Mouse (Mus musculus): ENCODE measurements around the gene Aldh1l2.
"Not testable (repeated sequence)": the region's sequence is repeated elsewhere in the genome, so short reads cannot be mapped to it uniquely, and the experiment has no call there.

Aldh1l2 gene

GRCm38 (mm10) chr10:83533910-83534283, at the start of gene Aldh1l2:
Gene Aldh1l2 (minus strand): TSS chr10:83534140.
- DNase-seq (ENCODE audit: low read depth in 1 of 2, low spot score in 2 of 2): peak in 1 of 2 experiments; percentile 9

DNA sequence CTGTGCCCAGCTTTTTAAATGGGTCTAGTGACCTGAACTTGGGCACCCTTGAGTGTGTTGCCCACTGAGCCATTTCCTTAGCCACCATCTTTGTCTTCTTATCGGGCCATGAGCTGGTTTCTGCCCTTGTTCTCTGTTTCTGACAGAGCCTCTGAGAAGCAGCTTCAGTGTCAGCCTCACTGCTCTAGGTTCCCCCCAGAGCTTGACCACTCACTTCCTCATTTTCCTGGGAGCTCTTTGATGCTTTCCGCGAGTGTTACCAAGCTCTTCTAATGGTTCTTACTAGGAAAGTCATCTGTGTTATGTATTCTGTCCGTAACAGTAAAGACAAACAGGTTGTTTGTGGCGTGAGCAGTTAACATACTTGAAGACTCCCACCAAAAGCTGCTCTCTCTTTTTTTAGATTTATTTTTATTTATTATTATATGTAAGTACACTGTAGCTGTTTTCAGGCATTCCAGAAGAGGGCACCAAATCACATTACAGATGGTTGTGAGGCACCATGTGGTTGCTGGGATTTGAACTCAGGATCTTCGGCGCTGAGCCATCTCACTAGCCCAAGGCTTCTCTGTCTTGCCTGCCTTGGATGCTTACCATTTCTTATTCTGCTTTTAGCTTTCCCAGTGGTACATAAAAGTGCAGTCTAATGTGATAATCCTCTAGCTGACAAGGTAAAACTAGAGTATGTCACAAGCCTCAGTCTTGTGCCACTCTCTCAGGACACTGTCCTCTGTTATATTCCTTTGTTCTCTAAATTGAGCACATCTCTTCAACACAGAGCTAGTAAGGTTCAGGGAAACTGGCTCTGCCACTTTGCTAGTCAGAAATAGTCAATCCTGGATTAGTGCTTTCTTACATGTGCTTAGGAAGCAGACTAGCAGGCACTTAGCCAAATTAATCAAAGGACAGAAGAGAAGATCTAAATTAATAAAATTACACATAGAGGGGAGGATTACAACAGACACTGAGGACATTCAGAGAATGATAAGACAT, 31.8 kb upstream of the Aldh1l2 start:
- no peak for DNase-seq (ENCODE audit: low read depth in 1 of 2, low spot score in 2 of 2)

DNA sequence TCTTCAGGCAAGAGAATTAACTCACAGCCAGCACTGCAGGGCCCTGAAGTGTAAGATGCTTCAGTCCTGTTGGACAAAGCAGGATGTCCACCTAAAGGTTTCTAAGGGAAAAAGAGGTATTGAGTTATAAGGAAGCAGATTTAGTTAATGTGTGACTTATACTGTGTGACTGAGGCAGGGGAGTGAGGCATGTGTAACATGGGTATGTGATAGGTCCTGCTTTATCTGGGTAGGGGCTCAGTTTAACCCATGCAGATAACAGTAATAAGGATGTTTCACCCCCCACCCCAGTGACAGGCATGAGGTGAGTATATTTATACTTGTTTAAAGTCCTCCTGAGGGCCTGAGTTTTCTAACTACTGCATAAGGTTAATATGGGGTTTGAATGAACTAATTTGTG, 29.1 kb upstream of the Aldh1l2 start:
- DNase-seq (ENCODE audit: low read depth in 1 of 2, low spot score in 2 of 2): no peak

DNA sequence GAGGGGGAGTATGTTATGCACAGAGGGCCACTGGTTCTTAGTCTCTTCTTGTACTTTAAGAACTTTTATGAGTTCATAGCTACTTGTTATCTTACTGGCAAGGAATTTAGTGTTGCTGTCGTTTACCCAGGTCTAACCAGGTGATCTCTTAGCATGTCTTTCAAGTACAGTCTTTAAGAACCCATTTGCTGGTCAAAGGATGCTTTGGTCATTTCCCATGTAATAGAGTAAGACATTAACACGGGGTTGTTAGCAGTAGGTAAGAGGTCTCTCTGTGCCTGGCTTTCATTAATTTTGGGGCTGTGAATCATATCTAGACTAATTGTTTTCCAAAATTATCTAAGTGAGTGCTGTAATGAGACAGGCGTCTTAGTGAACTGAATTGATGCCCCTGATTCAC, 11.4 kb upstream of the Aldh1l2 start:
- DNase-seq (ENCODE audit: low read depth in 1 of 2, low spot score in 2 of 2): no peak

- peak in 1 of 2 experiments; percentile 43 for DNase-seq (ENCODE audit: low read depth in 1 of 2, low spot score in 2 of 2)
Measured at GRCm38 (mm10) chr10:83544103-83544479, 10.2 kb upstream of the Aldh1l2 start.

DNA sequence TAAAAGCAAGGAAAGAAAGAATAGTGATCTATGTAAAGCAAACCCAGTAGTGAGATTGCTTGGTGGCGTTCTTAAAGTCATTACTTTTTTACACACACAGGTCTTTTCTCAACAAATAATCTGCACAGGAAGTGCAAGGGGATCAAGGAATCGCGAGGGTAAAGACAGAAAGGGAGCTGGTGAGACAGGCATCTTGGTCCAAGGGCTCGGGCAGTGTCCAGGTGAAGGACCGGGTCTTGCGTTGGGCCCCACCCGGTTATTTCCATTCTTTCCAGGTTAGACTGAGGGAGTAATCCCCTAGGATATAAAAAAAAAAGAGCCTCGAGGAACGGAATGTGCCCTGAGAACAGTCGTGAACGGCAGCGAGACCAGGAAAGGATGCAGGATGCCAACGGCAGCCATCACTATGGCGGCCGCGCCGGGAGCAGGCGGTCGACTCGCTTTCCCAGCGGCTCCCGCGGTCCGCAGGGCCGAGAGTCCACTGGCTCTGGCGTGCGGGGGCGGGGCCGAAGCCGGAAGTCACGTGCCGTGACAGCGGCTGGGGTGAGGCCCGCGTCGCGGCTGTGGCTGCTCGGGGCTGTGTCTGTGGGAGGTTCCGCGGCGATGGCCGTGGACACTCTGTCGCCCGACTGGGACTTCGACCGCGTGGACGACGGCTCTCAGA, 9.6 kb upstream of the Aldh1l2 start, which contains the start of gene Washc4:
TSS of gene Washc4 (plus strand) at position 314 of the 664 bp plus-strand sequence.
- peak; percentile 80 to 91 for DNase-seq (ENCODE audit: low read depth in 1 of 2, low spot score in 2 of 2)

- no peak for DNase-seq (ENCODE audit: low read depth in 1 of 2, low spot score in 2 of 2)
Measured at GRCm38 (mm10) chr10:83542241-83542640, 8.3 kb upstream of the Aldh1l2 start.

DNA sequence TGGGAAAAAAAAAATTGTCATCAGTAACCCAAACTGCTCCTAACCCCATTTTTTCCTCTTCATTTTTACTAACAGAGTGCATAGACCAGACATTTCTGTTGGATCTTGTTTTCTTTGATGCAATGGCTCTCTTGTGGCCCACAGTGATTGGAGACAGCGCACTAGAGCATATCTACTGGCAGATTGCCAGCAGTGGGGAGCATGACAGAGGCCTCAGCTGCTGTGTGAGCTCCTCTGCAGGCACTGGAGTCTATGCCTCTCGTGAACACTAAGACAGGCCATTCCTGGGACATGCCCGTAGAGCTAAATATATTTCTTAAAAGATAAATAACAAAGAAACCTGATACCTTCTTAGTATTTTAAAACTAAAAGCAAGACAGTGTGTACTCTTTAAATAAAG, 6.2 kb upstream of the Aldh1l2 start:
- DNase-seq (ENCODE audit: low read depth in 1 of 2, low spot score in 2 of 2): no peak

DNA sequence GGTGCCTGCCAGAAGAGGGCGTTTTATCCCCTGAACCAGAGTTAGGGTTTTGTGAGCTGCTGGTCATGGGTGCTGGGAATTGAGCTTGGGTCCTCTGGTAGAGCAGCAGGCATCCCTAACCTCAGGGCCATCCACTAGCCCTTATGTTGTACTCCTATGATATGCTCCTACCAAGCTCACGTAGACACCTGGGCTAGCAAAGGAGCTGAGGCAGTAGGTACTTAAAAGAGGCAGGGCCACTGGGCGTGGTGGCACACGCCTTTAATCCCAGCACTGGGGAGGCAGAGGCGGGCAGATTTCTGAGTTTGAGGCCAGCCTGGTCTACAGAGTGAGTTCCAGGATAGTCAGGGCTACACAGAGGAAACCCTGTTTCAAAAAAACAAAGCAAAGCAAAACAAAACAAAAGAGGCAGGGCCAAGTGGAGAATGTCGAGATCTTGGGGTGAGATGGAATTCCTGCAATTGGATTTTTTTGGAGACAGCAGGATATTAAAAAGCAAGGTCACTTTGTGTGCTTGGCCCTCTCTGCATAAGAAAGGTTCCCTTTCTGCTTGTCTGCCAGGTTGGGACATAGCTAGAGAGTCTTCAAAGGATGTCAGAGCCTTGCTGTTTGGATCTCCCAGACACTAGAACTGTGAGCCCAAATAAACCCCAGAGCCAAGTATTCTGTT, 5.5 kb upstream of the Aldh1l2 start:
- no peak for DNase-seq (ENCODE audit: low read depth in 1 of 2, low spot score in 2 of 2)

GRCm38 (mm10) chr10:83536436-83536835, 2.5 kb upstream of the Aldh1l2 start:
- no peak for DNase-seq (ENCODE audit: low read depth in 1 of 2, low spot score in 2 of 2)

- DNase-seq (ENCODE audit: low read depth in 1 of 2, low spot score in 2 of 2): no peak
Measured at GRCm38 (mm10) chr10:83533258-83533909, 556 bp downstream of the Aldh1l2 start.

DNA sequence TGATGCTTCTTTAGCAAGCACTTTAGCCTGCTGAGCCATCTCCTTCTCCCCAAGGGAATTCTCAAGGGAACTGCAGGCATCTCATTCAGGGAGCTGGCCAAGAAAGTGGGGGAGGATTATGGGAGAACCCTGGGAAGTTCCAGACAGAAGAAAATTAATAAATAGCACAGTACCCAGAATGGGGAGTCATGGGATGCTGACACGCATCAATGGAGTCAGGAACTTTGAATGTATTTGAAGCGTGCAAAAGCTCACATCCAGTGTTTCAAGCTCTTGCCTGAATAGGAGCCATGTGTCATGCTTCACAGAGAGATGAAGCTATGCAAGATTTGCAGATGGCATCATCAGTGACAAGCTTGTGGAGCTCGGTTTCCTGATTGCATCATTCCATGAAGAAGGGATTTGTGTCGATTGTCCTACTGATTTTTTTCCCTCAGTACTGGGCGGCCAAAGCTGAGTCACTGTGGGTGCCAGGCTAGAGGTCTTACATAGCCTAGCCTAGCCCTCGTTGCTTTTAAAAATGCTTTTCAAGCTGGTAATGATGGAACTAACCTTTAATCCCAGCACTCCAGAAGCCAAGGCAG, 3.5 kb downstream of the Aldh1l2 start:
- DNase-seq (ENCODE audit: low read depth in 1 of 2, low spot score in 2 of 2): no peak

- DNase-seq (ENCODE audit: low read depth in 1 of 2, low spot score in 2 of 2): not testable (repeated sequence)
Measured at GRCm38 (mm10) chr10:83524238-83524637, 9.7 kb downstream of the Aldh1l2 start.

DNA sequence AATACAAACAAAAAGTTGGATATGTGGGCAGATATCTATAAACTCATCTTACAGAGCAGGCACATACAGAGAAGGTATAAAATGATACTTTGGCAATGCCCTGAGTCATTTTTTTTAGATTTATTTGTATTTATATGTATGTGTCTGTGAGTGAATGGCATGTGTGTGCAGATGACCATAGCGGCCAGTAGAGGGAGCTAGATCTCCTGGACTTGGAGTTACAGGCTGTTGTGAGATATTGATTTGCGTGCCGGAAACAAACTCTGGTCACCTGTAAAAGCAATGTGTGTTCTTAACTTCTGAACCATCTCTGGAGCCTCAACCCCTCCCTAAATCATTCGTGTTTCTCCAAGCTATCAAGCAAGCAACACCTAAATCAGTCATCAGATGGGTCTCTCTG, 12.9 kb downstream of the Aldh1l2 start:
- DNase-seq (ENCODE audit: low read depth in 1 of 2, low spot score in 2 of 2): no peak

GRCm38 (mm10) chr10:83513736-83514135, 20.2 kb downstream of the Aldh1l2 start:
- no peak for DNase-seq (ENCODE audit: low read depth in 1 of 2, low spot score in 2 of 2)

DNA sequence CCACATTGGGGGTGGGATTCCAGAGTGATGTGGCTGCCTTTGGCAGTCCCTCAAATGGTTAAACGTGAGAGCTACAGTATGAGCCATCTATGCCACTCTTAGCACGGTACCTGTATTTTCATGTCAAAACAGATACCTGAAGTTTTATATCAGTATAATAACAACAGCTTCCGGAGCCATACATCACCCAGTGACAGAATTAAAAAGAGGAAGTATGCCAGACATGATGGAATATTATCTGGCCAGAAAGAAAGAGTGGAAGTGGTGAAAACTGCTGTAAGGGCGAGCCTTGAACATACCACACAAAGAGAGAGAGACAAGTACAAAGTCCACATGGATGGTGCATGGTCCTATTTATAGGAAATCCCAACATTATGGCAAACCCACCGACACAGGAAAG, 22.6 kb downstream of the Aldh1l2 start:
- no peak for DNase-seq (ENCODE audit: low read depth in 1 of 2, low spot score in 2 of 2)

- DNase-seq (ENCODE audit: low read depth in 1 of 2, low spot score in 2 of 2): no peak
Measured at GRCm38 (mm10) chr10:83508962-83509660, 24.8 kb downstream of the Aldh1l2 start.

DNA sequence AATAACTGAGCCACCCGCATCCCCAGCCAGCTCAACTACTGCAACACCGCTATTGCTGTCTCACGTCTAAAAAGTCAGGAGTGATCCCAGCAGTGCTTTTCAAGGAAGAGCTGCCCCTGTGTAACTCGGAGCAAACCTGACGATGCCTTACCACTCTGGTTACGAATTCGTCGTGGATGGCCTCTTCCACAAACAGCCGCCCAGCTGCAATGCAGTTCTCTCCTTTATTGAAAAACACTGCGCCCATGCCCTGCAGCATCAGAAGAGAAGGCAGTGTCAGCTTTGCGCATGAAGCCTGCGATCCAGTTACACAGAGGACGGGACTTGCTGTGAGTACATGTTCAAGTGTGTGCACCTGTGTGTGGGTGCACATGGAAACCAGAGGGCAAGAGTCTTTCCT, 36.6 kb downstream of the Aldh1l2 start:
- no peak for DNase-seq (ENCODE audit: low read depth in 1 of 2, low spot score in 2 of 2)

- no peak for DNase-seq (ENCODE audit: low read depth in 1 of 2, low spot score in 2 of 2)
Measured at GRCm38 (mm10) chr10:83490506-83490905, 43.4 kb downstream of the Aldh1l2 start.

DNA sequence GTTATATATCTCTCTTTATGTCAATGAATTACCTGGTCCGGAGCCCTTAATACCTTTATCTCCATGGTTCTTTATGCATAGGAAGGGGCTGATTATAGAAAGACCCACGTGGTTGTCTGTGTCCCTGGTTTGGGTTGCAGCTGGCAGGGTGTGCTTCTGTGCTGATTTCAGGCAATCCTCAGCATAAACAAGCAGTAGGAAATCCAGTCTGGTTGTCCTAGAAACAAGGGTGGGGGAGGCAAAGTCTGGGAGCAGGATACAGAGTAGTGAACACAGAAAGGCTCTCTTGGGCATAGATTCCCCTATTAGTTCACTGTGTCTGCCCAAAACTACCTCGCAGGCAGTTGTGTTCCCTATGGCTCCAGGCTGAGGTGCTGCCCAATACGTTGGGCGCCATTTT, 56.7 kb downstream of the Aldh1l2 start:
- no peak for DNase-seq (ENCODE audit: low read depth in 1 of 2, low spot score in 2 of 2)
